Mouse (Mus musculus): ENCODE results near the gene Pum3.

The Pum3 gene

GRCm38 (mm10) chr19:27429745-27430251 is at the start of gene Pum3:
TSS of gene Pum3 (minus strand) at chr19:27429825.
- peak; percentile 98 for DNase-seq

- DNase-seq = no peak
These were observed 37.1 kb upstream of the Pum3 start for GRCm38 (mm10) chr19:27466691-27467090.

GRCm38 (mm10) chr19:27462656-27463055 is 33.0 kb upstream of the Pum3 start:
- no peak for DNase-seq

GRCm38 (mm10) chr19:27450458-27450857 is 20.8 kb upstream of the Pum3 start:
- peak; percentile 84 for DNase-seq

GRCm38 (mm10) chr19:27447515-27447914 is 17.9 kb upstream of the Pum3 start:
- DNase-seq = peak; percentile 78

- DNase-seq = peak; percentile 72
These were observed 11.5 kb upstream of the Pum3 start for GRCm38 (mm10) chr19:27441106-27441505.

GRCm38 (mm10) chr19:27437982-27438652 is 8.5 kb upstream of the Pum3 start:
- no peak for DNase-seq

GRCm38 (mm10) chr19:27430406-27430805 is 781 bp upstream of the Pum3 start:
- peak; percentile 18 for DNase-seq

- no peak for DNase-seq
These were observed 344 bp downstream of the Pum3 start for GRCm38 (mm10) chr19:27429281-27429680.

GRCm38 (mm10) chr19:27427865-27428264 is 1.8 kb downstream of the Pum3 start:
- DNase-seq = no peak

- DNase-seq = no peak
These were observed 3.2 kb downstream of the Pum3 start for GRCm38 (mm10) chr19:27426451-27426850.

GRCm38 (mm10) chr19:27425656-27426055 is 4.0 kb downstream of the Pum3 start:
- peak; percentile 62 for DNase-seq

GRCm38 (mm10) chr19:27417375-27417774 is 12.2 kb downstream of the Pum3 start:
- no peak for DNase-seq

- peak; percentile 71 for DNase-seq
These were observed 13.1 kb downstream of the Pum3 start for GRCm38 (mm10) chr19:27416569-27416968.

GRCm38 (mm10) chr19:27411340-27411739 is 18.3 kb downstream of the Pum3 start:
- no peak for DNase-seq

GRCm38 (mm10) chr19:27410751-27411150 is 18.9 kb downstream of the Pum3 start:
- no peak for DNase-seq

GRCm38 (mm10) chr19:27409782-27410181 is 19.8 kb downstream of the Pum3 start:
- no peak for DNase-seq

- DNase-seq = no peak
These were observed 20.4 kb downstream of the Pum3 start for GRCm38 (mm10) chr19:27409196-27409595.

GRCm38 (mm10) chr19:27397797-27398196 is 31.8 kb downstream of the Pum3 start:
- DNase-seq = peak; percentile 4

GRCm38 (mm10) chr19:27397223-27397622 is 32.4 kb downstream of the Pum3 start:
- DNase-seq = no peak

- no peak for DNase-seq
These were observed 32.9 kb downstream of the Pum3 start for GRCm38 (mm10) chr19:27396719-27397118.

- DNase-seq = no peak
These were observed 33.7 kb downstream of the Pum3 start for GRCm38 (mm10) chr19:27395936-27396335.

GRCm38 (mm10) chr19:27395481-27395880 is 34.1 kb downstream of the Pum3 start:
- DNase-seq = no peak

GRCm38 (mm10) chr19:27394341-27394990 is 35.2 kb downstream of the Pum3 start:
- DNase-seq = no peak

All from embryo, embryonic 11 days (tissue).